Mouse (Mus musculus): ENCODE data around the gene Wap.
A peak's percentile ranks its signal among the peaks of the same experiment; 100 is the strongest.
"Not testable (repeated sequence)": the region's sequence is repeated elsewhere in the genome, so short reads cannot be mapped to it uniquely, and the experiment has no call there.

The Wap gene

DNA sequence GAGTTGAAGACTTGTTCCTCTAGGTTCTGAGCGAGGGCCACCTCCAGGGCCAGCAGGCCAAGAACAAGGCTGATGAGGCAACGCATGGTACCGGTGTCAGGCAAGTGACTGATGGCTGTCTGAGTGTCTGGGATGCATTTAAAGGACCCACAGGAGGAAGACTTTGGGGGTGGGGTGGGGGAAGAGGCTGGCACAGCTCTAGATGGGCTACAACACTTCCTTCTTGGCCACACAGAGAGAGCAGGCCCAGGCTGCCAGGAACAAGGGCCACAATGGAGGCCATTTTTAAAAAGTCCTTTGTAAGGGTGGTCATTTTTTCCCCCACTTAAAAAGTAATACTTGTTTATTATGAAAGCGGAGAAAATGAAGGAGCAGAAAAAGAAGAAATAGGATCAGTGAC is at the start of gene Wap:
Gene Wap, minus strand, starts transcription at position 101 of the 400 bp plus-strand sequence.
- no peak for DNase-seq

DNA sequence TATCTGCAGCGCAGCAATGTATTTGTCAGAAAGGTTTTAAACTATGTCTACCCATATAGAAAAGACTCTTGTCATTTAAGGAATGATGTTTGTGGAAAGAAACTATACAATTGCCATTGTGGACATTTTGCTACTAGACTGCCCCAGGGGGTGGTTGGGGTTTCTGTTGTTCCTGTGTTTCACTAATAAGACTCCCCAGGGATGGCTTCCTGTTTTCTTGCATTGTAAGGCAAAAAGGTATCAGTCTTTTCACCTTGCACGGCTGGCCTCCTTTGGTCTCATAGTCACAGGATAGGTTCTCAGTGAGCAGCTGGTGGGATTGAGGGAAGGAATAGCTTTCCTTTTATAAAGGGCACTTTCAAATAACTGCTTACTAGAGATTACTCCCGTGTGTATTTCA is 46.3 kb upstream of the Wap start:
- DNase-seq, result no peak

DNA sequence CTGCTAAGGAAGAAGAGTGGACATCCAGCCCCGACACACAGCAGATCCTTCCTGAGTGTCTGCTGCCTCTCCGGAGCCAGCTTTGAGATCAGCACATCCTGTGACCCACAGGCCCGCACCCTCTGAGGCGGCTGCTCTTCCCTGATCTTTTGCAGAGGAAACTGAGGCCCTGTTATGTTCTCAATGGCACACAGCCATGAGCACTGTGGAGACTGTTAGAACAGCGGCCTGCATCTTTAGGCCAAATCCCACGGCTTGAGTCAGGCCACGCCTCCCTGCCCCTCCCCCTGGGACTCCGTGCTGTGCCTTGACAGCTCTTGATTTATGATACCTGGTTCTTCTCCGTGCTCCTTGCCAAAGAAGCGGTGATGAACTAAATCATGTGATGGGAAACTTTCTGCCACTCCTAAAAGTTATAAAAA is 42.0 kb upstream of the Wap start:
- peak; percentile 84 for DNase-seq

DNA sequence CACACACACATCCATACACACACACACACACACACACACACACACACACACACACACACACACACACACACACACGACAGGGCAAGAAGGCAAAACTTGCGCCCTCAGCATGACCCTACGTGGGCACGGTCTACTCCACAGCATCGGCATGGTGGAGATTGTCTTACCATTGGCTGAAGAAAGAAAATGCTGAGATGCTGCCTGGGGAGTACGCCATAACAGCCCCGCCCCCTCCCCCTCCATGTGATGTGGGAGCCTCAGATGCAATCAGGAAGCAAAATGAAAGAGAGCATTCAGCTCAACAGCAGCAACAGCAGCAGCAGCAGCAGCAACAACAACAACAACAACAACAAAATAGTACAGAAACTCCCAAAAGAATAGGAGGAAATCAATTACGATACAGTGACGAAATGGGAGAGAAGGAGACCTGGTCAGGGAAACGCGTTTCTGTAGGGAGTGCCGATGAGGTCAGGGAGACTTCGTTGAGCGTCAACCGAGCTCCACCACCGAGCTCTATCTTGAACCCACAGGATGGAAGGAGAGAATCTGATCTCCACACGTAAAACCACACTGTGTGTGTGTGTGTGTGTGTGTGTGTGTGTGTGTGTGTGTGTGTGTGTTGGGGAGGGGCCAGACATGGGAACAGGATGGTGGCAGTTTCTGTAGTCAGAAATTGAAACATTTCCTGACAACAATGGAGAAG is 41.4 kb upstream of the Wap start:
- DNase-seq, result no peak

DNA sequence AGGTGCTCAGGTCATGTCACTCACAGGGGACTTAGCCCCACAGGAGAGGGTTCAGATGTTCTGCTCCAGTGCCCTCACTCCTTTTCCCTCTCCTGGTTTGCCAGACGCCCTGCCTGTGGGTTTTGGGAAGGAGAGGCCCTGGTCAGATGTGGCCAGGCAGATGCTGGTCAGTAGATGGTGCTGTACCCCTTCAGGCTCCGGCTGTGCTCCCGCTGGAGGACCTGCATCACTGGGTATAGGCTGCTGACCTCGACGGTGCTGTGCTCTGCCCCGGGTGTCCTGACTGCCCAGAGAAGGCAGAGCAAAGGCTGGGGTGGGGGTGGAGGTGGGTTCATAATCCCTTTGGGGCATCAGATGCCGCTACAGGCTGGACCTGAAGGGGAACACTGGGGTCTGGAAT is 39.1 kb upstream of the Wap start:
- peak; percentile 49 for DNase-seq

DNA sequence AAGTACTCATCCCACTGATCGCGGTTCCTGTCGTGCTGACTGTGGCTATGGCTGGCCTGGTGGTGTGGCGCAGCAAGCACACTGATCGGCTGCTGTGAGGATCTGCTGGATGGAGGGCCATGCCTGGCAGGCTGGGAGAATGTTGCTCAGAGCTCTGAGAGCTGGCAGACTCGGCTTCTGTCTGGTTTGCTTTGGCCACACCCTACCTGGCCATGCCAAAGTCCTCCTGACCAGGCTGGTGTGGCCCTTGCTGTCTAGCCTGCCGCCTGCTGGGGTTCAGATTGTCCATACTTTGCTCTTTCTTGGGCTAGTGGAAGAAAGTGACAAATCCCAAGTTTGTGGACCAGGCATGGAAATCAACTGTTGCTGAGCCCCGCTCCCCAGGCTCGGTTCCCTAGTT is 38.2 kb upstream of the Wap start:
- DNase-seq, result peak; percentile 29

DNA sequence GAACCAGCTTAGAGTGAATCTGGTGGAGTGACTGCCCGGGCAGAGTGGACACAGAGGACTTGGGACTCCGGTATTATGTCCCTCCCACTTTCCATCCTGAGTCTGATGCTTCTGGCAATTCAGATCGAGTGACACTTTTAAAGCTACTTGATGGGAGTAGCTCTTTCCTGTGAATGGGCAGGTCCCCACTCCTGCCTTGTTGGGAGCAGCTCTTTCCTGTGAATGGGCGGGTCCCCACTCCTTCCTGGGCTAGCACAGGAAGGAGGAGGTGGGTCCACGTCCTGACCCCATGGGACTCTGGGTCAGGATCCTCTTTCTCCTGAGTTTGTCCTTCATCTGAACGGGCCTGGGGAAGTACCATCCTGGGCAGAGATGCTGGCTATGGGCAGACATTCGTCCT is 37.0 kb upstream of the Wap start:
- DNase-seq, result peak; percentile 70

DNA sequence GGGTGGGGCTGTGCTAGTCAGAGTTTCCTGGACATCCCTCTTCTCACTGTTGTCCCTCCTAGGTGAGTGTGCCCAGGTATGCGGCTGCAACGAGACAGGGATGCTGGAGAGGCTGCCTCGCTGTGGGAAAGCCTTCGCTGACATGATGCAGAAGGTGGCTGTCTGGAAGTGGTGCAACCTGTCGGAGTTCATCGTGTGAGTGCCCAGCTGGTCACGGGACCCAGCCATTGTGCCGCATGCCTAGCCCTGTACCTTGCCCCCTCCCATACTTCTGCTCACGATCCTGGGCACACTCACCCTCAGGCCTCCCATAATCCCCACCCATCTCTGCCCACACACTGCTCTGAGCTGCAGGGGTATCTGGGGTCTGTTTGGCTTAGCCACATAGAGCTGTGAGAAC is 36.3 kb upstream of the Wap start:
- DNase-seq, result no peak

DNA sequence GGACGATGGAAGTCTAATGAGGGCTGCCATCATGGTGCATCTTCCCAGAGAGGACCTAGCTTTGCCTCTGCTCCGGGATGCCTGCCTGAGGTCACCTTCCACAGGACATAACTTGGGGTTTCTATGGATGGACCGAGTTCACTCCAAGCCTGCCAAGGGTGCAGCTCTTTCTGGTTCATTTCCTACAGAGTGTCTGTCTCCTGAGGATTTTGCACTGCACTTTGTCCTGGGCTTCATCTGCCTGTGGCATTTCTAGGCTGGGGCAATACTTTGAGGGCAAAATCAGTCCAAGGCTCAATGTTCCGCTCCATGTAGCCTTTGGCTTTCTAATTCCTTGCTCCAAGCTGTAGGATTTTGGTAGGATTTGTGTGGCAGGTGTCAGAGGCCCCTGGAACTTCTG is 32.4 kb upstream of the Wap start:
- DNase-seq, result peak; percentile 76

DNA sequence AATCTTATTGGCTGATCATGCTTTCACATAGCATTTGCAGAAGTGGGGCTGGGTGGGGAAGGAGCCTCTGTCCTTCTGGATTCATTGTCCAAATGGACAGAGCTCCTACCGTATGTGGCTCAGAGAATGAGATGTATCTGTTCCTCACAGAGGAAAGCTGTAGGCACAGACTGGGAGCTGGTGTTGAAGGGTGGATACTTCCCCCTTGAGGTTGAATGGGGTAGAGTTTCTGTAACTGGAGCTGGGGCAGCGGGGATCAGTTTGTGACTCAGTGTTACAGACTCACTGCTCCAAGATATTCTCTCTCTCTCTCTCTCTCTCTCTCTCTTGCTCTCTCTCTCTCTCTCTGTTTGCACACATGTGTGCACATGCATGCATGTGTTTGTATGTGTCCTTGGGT is 31.6 kb upstream of the Wap start:
- DNase-seq, result no peak

DNA sequence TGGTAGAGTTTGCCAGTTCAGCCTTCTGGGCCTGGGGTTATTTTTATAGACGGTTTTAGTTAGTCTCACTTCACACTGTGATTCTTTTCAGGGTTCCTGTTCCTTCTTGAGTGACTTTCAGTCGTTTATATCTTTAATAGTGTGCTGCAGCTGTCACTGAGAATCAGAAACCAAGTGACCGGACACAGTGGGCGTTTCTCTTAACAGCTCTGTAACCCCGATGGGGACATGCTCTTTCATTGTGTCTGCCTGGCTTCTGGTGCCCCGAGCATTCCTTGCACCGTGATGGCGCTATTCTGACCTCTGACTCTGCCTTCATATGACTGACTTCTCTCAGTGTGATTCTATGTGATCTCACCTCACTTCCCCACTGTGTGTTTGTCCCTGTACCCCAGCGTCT is 30.6 kb upstream of the Wap start:
- no peak for DNase-seq

DNA sequence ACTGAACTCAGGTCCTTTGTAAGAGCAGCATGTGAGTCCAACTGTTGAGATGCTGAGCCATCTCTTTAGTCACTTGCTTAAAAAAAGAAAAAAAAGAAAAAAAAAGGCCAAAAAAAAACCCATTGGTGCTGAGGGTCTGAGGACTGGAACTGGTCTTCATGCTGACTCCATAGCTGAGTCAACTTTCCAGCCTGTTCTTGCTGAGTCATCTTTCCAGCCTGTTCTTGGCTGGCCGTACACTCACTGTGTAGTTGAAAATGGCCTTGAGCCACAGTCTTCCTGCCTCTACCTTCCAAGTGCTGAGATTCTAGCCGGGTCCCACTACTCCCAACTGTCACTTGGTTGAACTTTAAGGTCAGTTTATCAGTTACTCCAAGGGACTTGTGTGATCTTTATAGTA is 28.2 kb upstream of the Wap start:
- DNase-seq, result no peak

DNA sequence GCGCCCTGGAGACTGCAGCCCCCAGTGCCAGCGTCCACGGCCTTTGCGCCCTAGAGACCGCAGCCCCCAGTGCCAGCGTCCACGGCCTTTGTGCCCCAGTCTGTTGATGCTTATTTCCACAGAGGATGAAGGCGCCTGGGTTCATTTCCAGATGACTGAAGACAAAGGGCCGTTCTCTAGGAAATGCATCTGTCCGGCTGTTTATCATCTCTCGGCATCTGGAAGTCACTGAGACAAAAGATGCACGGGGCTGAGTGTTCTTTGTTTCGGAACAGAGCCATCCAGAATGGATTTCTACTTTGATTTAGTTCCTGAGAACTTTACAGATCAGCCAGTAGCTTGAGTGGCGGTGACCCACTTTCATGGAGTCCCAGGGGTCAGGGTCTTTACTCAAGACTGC is 22.8 kb upstream of the Wap start:
- DNase-seq, result peak; percentile 29

DNA sequence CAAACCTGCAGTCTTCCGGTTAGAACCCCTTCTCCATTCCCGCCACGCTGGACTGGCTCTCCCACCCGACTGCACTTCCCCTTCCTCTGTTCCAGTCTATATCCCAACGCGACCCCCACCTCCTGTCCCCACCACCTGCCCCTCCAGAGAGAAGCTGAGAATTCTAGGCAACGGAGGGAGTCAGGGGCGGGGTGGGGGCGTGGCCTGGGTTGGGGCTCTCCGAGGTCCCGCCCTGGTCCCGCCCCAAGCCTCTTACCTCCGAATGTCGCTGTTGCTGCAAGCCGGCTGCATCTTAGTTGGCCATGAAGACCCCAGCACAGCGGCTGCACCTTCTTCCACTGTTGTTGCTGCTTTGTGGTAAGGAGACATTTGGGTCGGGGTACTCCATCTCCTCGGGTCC is 19.8 kb upstream of the Wap start, which contains the start of gene Ramp3:
Gene Ramp3, plus strand, starts transcription at position 251 of the 400 bp plus-strand sequence.
- DNase-seq, result no peak

DNA sequence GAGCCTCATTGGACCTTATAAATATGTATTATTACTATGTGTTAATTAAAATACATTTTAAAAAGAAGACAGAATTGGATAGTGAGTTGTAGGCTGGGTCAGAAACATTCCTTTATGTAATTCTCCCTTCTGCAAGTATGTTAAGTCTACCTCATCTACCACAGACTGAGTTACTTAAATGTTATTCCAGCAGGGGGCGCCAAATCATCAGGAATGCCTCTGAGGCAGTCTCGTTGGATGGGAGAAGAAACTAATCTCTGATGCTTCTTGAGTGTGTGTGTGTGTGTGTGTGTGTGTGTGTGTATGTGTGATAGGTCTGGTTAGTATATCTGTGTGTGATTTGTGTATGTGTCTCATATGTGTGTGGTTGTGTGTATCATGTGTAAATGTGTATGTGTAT is 16.5 kb upstream of the Wap start:
- peak; percentile 43 for DNase-seq

DNA sequence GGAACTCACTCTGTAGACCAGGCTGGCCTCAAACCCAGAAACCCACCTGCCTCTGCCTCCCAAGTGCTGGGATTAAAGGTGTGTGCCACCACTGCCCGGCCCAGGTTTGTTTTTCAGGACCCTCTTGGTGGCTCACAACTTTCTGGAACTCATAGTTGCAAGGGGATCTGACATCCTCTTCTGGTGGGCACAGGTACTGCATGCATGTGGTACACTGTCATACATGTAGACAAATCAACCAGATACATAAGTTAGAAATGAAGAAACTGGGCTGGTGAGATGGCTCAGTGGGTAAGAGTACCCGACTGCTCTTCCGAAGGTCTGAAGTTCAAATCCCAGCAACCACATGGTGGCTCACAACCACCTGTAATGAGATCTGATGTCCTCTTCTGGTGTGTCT is 14.5 kb upstream of the Wap start:
- DNase-seq, result not testable (repeated sequence)

DNA sequence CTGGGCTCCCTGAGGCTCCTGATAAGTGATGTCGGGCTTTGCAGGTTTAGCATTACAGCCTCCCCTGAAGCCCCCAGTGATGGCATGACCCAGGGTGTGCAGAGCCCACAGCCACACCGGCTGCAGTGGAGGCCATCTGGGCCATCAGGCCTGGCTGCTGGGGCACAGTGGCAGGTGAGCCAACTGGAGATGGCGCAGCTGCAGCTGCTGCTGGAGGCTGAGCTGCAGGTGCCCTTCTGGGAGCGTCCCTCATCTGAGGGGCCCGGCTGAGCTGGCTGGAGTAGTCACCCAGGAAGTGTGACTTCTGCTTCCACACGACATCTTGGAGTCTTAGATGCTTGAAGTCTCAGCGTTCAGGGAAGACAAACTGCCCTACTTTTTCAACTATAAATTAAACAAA is 12.1 kb upstream of the Wap start:
- DNase-seq, result no peak

DNA sequence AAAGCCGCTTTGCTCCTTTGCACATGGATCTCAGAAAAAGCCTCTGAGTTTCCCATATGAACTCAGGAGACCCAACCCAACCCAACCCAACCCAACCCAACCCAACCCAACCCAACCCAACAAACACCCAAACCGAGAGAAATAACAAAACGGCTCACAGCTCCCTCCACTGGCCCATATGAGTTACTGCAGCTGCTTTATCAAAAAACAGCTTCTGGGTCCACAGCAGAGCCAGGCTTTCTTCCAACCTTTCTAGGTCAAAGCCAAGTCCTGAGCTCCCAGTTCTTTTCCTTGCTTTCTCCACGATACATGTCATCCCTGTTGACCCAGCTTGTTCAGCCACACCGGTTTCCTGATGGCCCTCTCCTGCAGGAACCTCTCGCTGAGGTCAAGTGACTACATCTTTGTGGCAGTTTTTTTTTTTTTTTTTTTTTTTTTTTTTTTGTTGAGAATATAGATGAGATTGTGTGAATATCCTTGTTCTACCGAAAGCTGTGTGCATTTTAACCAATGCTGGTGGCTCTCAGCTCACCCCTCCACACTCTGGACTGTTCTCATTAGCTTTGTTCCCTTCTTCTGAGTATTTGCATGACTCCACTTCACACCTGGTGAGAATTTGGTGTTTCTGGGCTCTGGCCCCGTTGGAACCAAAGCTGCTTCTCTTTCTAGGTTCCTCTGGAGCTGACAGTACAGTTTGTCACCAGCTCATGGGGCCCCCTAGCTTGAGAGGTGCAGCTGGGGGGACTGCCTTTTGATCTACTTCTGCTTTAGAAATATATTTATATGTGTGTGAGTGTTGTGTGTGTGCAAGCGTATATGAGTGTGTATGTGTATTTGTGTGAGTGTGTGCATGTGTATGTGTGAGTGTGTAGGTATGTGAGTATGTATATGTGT is 9.6 kb upstream of the Wap start:
- DNase-seq, result no peak

DNA sequence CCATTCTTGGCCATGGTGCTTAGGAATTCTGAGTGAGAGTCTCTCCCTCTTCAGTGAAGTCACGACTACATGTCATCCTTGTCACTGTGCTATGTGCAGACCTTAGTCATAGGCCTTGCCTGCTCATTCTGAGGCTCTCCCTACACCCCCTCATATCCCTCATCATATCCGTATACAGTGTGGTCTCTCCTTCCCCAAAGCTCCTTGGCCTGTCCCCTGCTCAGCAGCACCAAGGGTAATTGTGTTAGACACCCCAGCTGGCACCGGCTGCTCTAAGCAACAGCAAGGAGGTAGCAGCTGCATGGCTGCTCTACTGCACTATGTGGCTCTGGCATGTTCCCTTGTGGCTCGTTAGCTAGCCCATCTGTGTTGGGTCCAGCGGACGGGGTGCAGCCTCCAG is 6.1 kb upstream of the Wap start:
- no peak for DNase-seq

DNA sequence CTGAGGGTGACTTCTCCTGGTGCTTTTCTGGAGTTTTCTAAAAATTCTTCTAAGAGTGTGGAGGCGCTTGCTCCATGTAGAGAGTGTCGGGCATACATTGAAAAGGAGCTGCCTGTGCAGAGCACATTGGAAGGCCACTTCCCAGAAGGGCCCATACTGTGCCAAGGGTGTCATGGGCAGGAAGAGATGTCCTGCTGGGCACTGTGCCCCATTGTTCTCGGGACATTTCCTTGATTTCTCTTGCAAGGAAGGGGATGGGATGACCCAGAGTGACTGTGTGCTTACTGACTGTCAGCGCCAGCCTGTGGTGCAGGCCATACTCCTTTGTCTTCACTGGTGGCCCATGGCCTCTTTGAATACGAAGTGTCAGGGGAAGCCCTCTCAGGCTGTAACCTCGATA is 635 bp upstream of the Wap start:
- no peak for DNase-seq

DNA sequence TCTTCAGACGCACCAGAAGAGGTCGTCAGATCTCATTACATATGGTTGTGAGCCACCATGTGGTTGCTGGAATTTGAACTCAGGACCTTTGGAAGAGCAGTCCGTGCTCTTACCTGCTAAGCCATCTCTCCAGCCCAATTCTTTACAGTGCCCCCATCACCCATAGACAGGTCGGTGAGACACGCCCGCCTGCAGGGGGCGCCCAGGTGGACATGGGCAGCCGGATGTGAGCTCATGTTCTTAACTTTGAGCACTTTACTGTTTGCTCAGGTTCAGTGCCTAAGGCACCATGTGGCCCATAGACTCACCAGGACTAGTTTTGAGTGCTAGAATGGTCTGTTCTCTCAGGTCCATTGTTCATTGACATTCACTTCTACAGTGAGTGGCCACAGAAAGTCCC is 2.3 kb downstream of the Wap start:
- DNase-seq, result no peak

DNA sequence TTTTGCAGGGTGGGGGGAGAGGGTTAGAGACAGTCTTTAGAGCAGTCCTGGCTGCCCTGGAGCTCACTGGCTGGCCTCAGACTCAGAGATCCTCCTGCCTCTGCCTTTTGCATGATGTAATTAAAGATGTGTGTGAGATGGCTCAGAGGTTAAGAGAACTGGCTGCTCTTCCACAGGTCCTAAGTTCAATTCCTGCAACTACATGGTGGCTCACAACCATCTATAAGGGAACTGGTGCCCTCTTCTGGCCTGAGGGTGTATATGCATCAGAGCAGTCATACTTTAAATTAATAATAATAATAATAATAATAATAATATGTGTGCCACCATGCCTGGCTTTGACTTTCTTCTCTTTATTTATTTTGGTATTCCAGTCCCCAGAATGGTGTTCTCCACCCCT is 8.8 kb downstream of the Wap start:
- no peak for DNase-seq

DNA sequence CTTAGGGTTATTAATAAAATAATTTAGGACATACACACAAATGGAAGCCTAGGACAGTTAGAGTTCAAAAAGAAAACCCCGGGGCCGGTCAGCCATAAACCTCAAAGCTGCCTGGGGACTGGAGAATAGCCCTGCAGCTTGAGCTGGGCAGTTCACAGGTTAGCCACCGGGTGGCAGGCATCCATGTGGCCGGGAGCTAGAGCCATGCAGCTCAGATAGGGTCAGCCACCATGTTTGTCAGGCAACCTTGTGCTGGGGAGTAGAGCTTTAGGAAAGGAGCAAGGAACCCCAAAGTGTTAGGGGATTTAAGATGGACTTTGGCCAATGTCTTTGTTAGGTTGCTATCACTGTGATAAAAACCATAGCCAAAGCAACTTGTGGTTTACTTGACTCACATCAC is 9.9 kb downstream of the Wap start:
- DNase-seq, result peak; percentile 35

DNA sequence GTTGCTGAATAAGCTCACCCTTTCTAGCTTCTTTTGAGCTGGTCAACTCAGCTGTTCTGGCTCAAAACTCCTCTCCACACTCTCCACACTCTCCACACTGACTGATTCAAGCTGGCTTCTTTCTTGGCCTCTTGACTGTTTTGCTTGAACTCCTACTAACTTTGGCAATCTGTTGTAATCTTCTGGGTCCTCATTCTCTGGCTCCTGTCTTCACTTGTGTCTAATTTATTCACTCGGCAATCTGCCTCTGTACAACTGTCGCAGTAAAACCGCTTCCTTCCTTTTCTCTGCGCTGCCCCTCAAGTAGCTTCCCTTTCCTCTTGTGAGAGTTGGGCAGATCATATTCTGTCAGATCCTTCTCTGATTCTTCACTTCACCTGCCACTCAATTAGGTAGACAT is 10.7 kb downstream of the Wap start:
- DNase-seq, result no peak

DNA sequence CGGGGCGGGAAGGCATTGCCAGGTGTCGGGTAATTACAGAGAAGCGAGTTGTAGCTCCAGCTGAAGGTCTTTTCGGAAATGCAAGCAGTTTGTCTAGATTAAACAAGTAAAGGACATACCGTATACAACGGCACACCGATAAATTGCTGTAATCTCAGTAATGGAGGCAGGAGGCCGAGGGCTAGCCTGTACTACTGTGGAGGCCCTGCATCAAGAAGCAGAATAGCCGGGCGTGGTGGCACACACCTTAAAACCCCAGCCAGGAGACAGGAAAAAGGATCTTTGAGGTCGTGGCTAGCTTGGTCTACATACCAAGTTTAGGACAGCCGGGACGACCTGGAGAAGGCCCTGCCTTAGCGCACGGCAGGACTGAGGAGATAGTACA is 12.1 kb downstream of the Wap start:
- DNase-seq, result no peak

Data from kidney, adult 11 months (tissue).